Mouse (Mus musculus): ENCODE measurements around the gene Lrmp. TPM values are rescaled to one million over a fixed set of nuclear protein-coding genes. Genes with fewer than 3 reads are reported as not detected.
"Not testable (repeated sequence)": the region's sequence is repeated elsewhere in the genome, so short reads cannot be mapped to it uniquely, and the experiment has no call there.

The Lrmp gene
- polyA plus RNA-seq, 1 experiment, result 261 TPM

DNA sequence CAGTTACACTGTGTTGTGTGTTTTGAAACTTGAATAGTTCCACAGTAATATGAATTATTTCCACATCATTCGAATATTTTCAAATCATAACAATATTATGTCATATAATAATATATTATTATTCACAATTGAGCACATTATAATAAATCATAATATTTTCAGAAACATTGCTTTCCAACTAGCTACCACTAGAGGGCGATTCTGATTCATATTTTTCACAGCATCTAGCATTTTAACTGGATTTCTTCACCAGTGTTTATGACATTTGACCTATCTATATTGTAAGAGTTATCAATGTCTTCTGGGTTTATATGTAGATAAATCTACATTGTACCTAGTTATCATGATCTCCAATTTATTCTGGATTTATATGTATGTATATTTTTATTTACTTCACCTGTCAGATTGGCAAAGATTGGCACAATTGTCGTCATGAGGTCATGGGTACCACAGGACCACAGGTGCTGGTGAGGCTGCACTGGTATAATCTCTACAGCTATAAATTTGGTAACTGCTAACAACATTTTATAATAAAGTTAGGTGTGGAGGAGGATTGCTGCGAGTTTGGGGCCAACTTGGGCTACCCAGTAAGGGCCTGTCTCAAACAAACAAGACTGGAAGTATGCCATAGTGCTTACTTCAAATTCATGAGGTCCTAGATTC is 26.9 kb upstream of the Lrmp start:
- DNase-seq, result no peak
- Histone ChIP-seq H3K36me3 (ENCODE audit: control insufficient read depth, insufficient read depth, low read length) (no peaks in the 10 kb centered on the region), H3K27ac (ENCODE audit: control insufficient read depth, insufficient read depth, low read length) (peak overlapping the region; percentile 92; the same call in 1 of the 2 replicates), H3K27me3 (ENCODE audit: control insufficient read depth, insufficient read depth, low read length) (no peaks in the 10 kb centered on the region), H3K4me3 (ENCODE audit: control insufficient read depth, insufficient read depth, low read length) (no peak overlapping the region), H3K4me1 (replicated peaks; ENCODE audit: control insufficient read depth, insufficient read depth, low read length) (peaks cover 37% of the 10 kb centered on the region)
- TF ChIP-seq POLR2A (IDR thresholded peaks at IDR 0.05; ENCODE audit: control insufficient read depth, extremely low read depth, insufficient read depth, low read length, poor library complexity) (no peak), CTCF (IDR thresholded peaks at IDR 0.05; ENCODE audit: borderline replicate concordance, control insufficient read depth, extremely low read depth, insufficient read depth, low read length, poor library complexity) (no peak)
- WGBS, result 46% methylated on average over 4 of the region's 4 CpGs

DNA sequence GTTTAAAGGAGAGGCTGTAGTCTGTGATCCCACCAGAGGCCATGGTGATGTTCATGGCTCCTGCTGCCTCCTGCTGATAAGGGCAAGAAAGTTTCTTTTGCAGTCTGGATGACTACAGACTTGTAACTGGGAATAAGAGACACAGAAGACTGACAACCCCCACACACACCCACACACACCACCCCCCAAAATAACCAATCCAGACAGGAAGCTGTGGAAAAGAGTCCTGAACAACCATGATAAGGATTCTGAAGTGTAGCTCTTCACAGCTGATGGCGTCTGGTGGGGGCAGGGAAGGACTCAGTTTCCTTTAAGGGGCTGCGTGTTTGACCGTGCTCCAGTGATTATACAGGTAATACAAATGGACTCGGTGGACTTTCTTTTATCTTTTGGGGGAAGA is 26.1 kb upstream of the Lrmp start:
- H3K36me3 ChIP-seq (ENCODE audit: control insufficient read depth, insufficient read depth, low read length), result no peaks in the 10 kb centered on the region
- H3K4me1 ChIP-seq (replicated peaks; ENCODE audit: control insufficient read depth, insufficient read depth, low read length), result peaks cover 37% of the 10 kb centered on the region
- no peak overlapping the region for H3K4me3 ChIP-seq (ENCODE audit: control insufficient read depth, insufficient read depth, low read length)
- WGBS, result 48% methylated on average over 4 of the region's 4 CpGs
- no peaks in the 10 kb centered on the region for H3K27me3 ChIP-seq (ENCODE audit: control insufficient read depth, insufficient read depth, low read length)
- peak overlapping the region; percentile 92 for H3K27ac ChIP-seq (ENCODE audit: control insufficient read depth, insufficient read depth, low read length)
- DNase-seq, result peak; percentile 27
- no peak for TF ChIP-seq POLR2A (IDR thresholded peaks at IDR 0.05; ENCODE audit: control insufficient read depth, extremely low read depth, insufficient read depth, low read length, poor library complexity)
- TF ChIP-seq CTCF (IDR thresholded peaks at IDR 0.05; ENCODE audit: borderline replicate concordance, control insufficient read depth, extremely low read depth, insufficient read depth, low read length, poor library complexity), result no peak

DNA sequence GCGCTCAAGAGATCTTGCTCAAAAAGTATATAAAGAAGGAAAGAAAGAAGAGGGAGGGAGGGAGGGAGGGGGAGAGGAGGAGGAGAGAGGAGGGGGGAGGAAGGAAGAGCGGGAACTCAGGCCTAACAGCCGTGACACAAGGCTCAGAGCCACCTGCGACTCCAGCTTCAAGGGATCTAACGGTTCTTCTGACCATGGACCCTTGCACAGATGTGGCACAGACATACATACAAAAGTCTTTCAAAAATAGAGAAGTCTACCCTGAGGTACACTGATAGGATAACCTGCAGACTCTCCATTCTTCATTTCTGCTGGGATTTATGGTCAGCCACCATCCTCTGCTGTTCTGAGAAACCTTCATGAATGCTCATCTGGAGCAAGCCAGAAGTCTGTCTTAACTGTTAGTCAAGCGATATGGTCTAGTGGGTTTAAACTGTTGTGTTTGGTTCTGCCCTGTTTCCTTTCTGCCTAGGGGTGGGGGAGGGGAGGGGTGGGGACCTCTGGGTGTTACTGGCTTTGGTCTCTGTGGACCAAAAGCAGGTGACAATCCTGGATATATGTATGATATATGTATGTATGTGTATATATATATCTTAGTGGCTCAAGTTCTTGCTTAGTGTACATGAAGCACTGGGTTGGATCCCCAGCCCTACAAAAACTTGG is 25.1 kb upstream of the Lrmp start:
- H3K4me1 ChIP-seq (replicated peaks; ENCODE audit: control insufficient read depth, insufficient read depth, low read length), result peaks cover 37% of the 10 kb centered on the region
- 11% methylated on average over 6 of the region's 6 CpGs for WGBS
- H3K36me3 ChIP-seq (ENCODE audit: control insufficient read depth, insufficient read depth, low read length), result no peaks in the 10 kb centered on the region
- H3K27me3 ChIP-seq (ENCODE audit: control insufficient read depth, insufficient read depth, low read length), result no peaks in the 10 kb centered on the region
- H3K4me3 ChIP-seq (ENCODE audit: control insufficient read depth, insufficient read depth, low read length), result no peak overlapping the region
- TF ChIP-seq CTCF (IDR thresholded peaks at IDR 0.05; ENCODE audit: borderline replicate concordance, control insufficient read depth, extremely low read depth, insufficient read depth, low read length, poor library complexity) (no peak), POLR2A (IDR thresholded peaks at IDR 0.05; ENCODE audit: control insufficient read depth, extremely low read depth, insufficient read depth, low read length, poor library complexity) (no peak)
- peak; percentile 56 for DNase-seq
- H3K27ac ChIP-seq (ENCODE audit: control insufficient read depth, insufficient read depth, low read length), result peak overlapping the region; percentile 92

DNA sequence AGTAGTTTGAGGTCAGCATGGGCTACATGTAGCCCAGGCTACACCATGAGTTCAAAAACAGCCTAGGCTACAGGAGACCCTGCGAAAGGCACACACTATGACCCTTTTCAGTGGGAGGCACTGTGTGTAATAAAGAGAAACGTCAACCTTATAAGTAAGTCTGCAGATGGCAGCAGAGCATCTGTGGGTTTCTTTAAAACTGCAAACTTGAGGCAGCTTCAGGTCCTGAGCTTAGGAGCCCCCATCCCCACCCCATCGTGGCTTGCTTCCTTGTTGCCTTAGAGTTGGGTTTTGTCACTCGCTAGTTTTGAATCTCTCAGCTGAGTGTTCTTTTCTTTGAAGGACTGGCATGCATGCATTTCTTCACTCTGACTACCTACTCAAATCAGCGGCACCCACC is 24.5 kb upstream of the Lrmp start:
- Histone ChIP-seq H3K36me3 (ENCODE audit: control insufficient read depth, insufficient read depth, low read length) (no peaks in the 10 kb centered on the region), H3K27me3 (ENCODE audit: control insufficient read depth, insufficient read depth, low read length) (no peaks in the 10 kb centered on the region), H3K4me3 (ENCODE audit: control insufficient read depth, insufficient read depth, low read length) (no peak overlapping the region), H3K4me1 (replicated peaks; ENCODE audit: control insufficient read depth, insufficient read depth, low read length) (peaks cover 37% of the 10 kb centered on the region), H3K27ac (ENCODE audit: control insufficient read depth, insufficient read depth, low read length) (peak overlapping the region; percentile 92)
- 14% methylated on average over 5 of the region's 5 CpGs for WGBS
- TF ChIP-seq POLR2A (IDR thresholded peaks at IDR 0.05; ENCODE audit: control insufficient read depth, extremely low read depth, insufficient read depth, low read length, poor library complexity) (no peak), CTCF (IDR thresholded peaks at IDR 0.05; ENCODE audit: borderline replicate concordance, control insufficient read depth, extremely low read depth, insufficient read depth, low read length, poor library complexity) (no peak)
- DNase-seq, result peak; percentile 48

DNA sequence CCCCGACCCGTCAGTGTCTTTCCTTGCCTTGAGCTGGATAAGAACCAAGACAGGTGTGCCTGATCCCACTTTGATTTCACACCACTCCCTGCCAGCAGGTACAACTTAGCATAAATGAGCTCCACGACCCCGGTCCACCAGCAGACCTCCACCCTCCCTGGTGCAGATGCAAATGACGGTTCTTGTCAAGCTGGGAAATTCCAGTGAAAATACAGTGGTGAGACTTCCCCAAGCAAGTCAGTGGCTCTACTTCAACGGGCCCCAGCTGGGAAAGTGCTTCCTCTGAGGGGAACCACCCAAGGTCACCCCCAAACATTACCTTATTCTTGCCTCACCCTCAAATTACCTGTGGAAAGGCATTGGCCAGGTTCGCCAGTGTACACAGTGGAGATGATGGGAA is 23.5 kb upstream of the Lrmp start:
- Histone ChIP-seq H3K36me3 (ENCODE audit: control insufficient read depth, insufficient read depth, low read length) (no peaks in the 10 kb centered on the region), H3K27me3 (ENCODE audit: control insufficient read depth, insufficient read depth, low read length) (no peaks in the 10 kb centered on the region), H3K4me3 (ENCODE audit: control insufficient read depth, insufficient read depth, low read length) (no peak overlapping the region), H3K27ac (ENCODE audit: control insufficient read depth, insufficient read depth, low read length) (no peak overlapping the region), H3K4me1 (replicated peaks; ENCODE audit: control insufficient read depth, insufficient read depth, low read length) (peaks cover 37% of the 10 kb centered on the region)
- WGBS, result 56% methylated on average over 7 of the region's 7 CpGs
- no peak for DNase-seq
- TF ChIP-seq POLR2A (IDR thresholded peaks at IDR 0.05; ENCODE audit: control insufficient read depth, extremely low read depth, insufficient read depth, low read length, poor library complexity) (no peak), CTCF (IDR thresholded peaks at IDR 0.05; ENCODE audit: borderline replicate concordance, control insufficient read depth, extremely low read depth, insufficient read depth, low read length, poor library complexity) (no peak)

DNA sequence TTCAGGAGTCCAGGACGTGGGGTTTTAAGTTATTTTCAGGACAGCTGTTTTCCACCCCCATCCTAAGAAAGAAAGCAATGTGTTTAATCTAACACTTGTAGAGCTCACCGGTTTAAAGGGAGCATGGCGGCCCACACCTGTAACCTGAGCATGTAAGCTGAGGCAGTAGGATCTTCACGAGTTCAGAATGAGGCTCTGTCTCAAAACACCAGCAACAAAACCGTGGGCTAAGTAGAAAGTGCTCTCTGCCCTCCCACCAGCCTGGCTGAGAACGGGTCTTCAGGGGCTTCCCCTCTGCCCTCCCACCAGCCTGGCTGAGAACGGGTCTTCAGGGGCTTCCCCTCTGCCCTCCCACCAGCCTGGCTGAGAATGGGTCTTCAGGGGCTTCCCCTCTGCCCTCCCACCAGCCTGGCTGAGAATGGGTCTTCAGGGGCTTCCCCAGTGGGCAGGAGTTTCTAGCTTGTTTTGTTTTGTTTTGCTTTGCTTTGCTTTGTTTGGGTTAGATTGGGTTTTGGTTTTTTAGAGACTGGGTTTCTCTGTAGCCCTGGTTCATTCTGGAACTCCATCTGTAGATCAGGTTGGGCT is 22.3 kb upstream of the Lrmp start:
- 35% methylated on average over 7 of the region's 7 CpGs for WGBS
- H3K27ac ChIP-seq (ENCODE audit: control insufficient read depth, insufficient read depth, low read length), result not testable (repeated sequence)

More for the DNA sequence above, 22.3 kb upstream of the Lrmp start:
- DNase-seq; H3K36me3 ChIP-seq (ENCODE audit: control insufficient read depth, insufficient read depth, low read length); H3K4me3 ChIP-seq (ENCODE audit: control insufficient read depth, insufficient read depth, low read length); H3K27me3 ChIP-seq (ENCODE audit: control insufficient read depth, insufficient read depth, low read length): not testable (repeated sequence)
- peaks cover 39% of the 10 kb centered on the region for H3K4me1 ChIP-seq (replicated peaks; ENCODE audit: control insufficient read depth, insufficient read depth, low read length)

All from thymus, adult 2 months (tissue).